Mouse (Mus musculus) hindbrain, embryonic 12.5 days (tissue): ENCODE data around the gene Atp7b. TPM values are rescaled to one million over a fixed set of nuclear protein-coding genes. Genes with fewer than 3 reads are reported as not detected.
A peak's percentile ranks its signal among the peaks of the same experiment; 100 is the strongest.

Experiments
- ATAC-seq: fragments of 200-750 bp; cut with Nextera tagmentation; 2 replicates; pipeline ENCODE4 v1.8.0; 2017; ENCODE audit warnings: moderate TSS enrichment; ENCODE audit not compliant: low FRiP score
- H3K27ac ChIP-seq: fragments of 300-500 bp; sonication (generic); 2 replicates; pipeline ENCODE4 v1.5.1; 2016; ENCODE audit warnings: mild to moderate bottlenecking
- H3K27me3 ChIP-seq: fragments of 300-500 bp; sonication (generic); 2 replicates; pipeline ENCODE4 v1.6.1; 2016; ENCODE audit warnings: mild to moderate bottlenecking
- H3K36me3 ChIP-seq: fragments of 300-500 bp; sonication (generic); 2 replicates; pipeline ENCODE4 v1.6.1; 2016; ENCODE audit warnings: mild to moderate bottlenecking
- H3K4me1 ChIP-seq: fragments of 300-500 bp; sonication (generic); 2 replicates; pipeline ENCODE4 v1.6.1; 2016
- H3K4me2 ChIP-seq: fragments of 300-500 bp; sonication (generic); replicated peaks from 2 replicates; pipeline ENCODE4 v1.6.1; 2016; ENCODE audit warnings: mild to moderate bottlenecking
- H3K4me3 ChIP-seq: fragments of 300-500 bp; sonication (generic); 2 replicates; pipeline ENCODE4 v1.5.1; 2016; ENCODE audit warnings: mild to moderate bottlenecking
- H3K9ac ChIP-seq: fragments of 300-500 bp; sonication (generic); 2 replicates; pipeline ENCODE4 v1.6.1; 2016; ENCODE audit warnings: mild to moderate bottlenecking, moderate library complexity
- H3K9me3 ChIP-seq: fragments of 300-500 bp; sonication (generic); replicated peaks from 2 replicates; pipeline ENCODE4 v1.6.1; 2016; ENCODE audit warnings: mild to moderate bottlenecking
- WGBS: fragments of 180-500 bp; shearing (Covaris S2); methylation state at CpG from one replicate; pipeline ENCODE4 v1.1.7; 2016; 5-methylcytosine and 5-hydroxymethylcytosine counted together
- polyA plus RNA-seq: library from polyadenylated mRNA; unstranded; fragments of >200 nt; fragmentation: Nextera tagmentation; extraction: Ambion mirVana; gene quantifications from 2 replicates; pipeline ENCODE4 v1.2.1, GENCODE M21; 2016

Atp7b gene
- polyA plus RNA-seq, 1 experiment from 2014 or later: 1.7 TPM

- no peaks in the 10 kb centered on the region for H3K4me1 ChIP-seq
- H3K36me3 ChIP-seq: no peaks in the 10 kb centered on the region
- H3K4me2 ChIP-seq: no peak overlapping the region
- no peaks in the 10 kb centered on the region for H3K9me3 ChIP-seq
- no peak overlapping the region for H3K9ac ChIP-seq
- no peak overlapping the region for H3K4me3 ChIP-seq
- WGBS: 91% methylated on average over 5 of the region's 5 CpGs
- no peak overlapping the region for H3K27ac ChIP-seq
- ATAC-seq: no peak
- no peaks in the 10 kb centered on the region for H3K27me3 ChIP-seq
Observed at GRCm38 (mm10) chr8:22019498-22019897, 40.6 kb downstream of the Atp7b start.

- no peaks in the 10 kb centered on the region for H3K9me3 ChIP-seq
- no peak overlapping the region for H3K27ac ChIP-seq
- H3K4me1 ChIP-seq: no peaks in the 10 kb centered on the region
- H3K36me3 ChIP-seq: no peaks in the 10 kb centered on the region
- no peak overlapping the region for H3K9ac ChIP-seq
- no peak overlapping the region for H3K4me3 ChIP-seq
- 72% methylated on average over 7 of the region's 7 CpGs for WGBS
- H3K4me2 ChIP-seq: no peak overlapping the region
- H3K27me3 ChIP-seq: no peaks in the 10 kb centered on the region
- ATAC-seq: no peak
Observed at GRCm38 (mm10) chr8:22017731-22018130, 42.4 kb downstream of the Atp7b start.

GRCm38 (mm10) chr8:22013034-22013707, 46.9 kb downstream of the Atp7b start:
- Histone ChIP-seq H3K4me3 (no peak overlapping the region), H3K27me3 (no peaks in the 10 kb centered on the region), H3K36me3 (no peaks in the 10 kb centered on the region), H3K9ac (no peak overlapping the region), H3K27ac (no peak overlapping the region), H3K4me1 (no peaks in the 10 kb centered on the region), H3K4me2 (no peak overlapping the region), H3K9me3 (no peaks in the 10 kb centered on the region)
- WGBS: 81% methylated on average over 24 of the region's 24 CpGs
- peak; percentile 42; the same call in 1 of the 2 replicates for ATAC-seq

GRCm38 (mm10) chr8:22009403-22009802, 50.7 kb downstream of the Atp7b start:
- H3K4me3 ChIP-seq: no peak overlapping the region
- no peak for ATAC-seq
- 66% methylated on average over 3 of the region's 3 CpGs for WGBS
- no peaks in the 10 kb centered on the region for H3K27me3 ChIP-seq
- H3K36me3 ChIP-seq: no peaks in the 10 kb centered on the region
- H3K9ac ChIP-seq: no peak overlapping the region
- no peak overlapping the region for H3K27ac ChIP-seq
- no peaks in the 10 kb centered on the region for H3K4me1 ChIP-seq
- H3K4me2 ChIP-seq: no peak overlapping the region
- H3K9me3 ChIP-seq: no peaks in the 10 kb centered on the region

GRCm38 (mm10) chr8:22006423-22006822, 53.7 kb downstream of the Atp7b start:
- no peak overlapping the region for H3K9ac ChIP-seq
- no peaks in the 10 kb centered on the region for H3K4me1 ChIP-seq
- ATAC-seq: no peak
- H3K4me2 ChIP-seq: no peak overlapping the region
- H3K9me3 ChIP-seq: no peaks in the 10 kb centered on the region
- no peak overlapping the region for H3K27ac ChIP-seq
- no peaks in the 10 kb centered on the region for H3K36me3 ChIP-seq
- 82% methylated on average over 6 of the region's 6 CpGs for WGBS
- H3K27me3 ChIP-seq: no peaks in the 10 kb centered on the region
- H3K4me3 ChIP-seq: no peak overlapping the region

- Histone ChIP-seq H3K9me3 (no peaks in the 10 kb centered on the region), H3K4me2 (no peak overlapping the region), H3K27ac (no peak overlapping the region), H3K36me3 (no peaks in the 10 kb centered on the region), H3K9ac (no peak overlapping the region), H3K4me1 (no peaks in the 10 kb centered on the region), H3K27me3 (no peaks in the 10 kb centered on the region), H3K4me3 (no peak overlapping the region)
- ATAC-seq: no peak
- WGBS: 76% methylated on average over 14 of the region's 14 CpGs
Observed at GRCm38 (mm10) chr8:22004750-22005522, 55.2 kb downstream of the Atp7b start.

GRCm38 (mm10) chr8:21995181-21995580, 64.9 kb downstream of the Atp7b start:
- no peak for ATAC-seq
- Histone ChIP-seq H3K4me1 (no peaks in the 10 kb centered on the region), H3K9me3 (no peaks in the 10 kb centered on the region), H3K9ac (no peak overlapping the region), H3K4me3 (no peak overlapping the region), H3K27ac (no peak overlapping the region), H3K4me2 (no peak overlapping the region), H3K27me3 (no peaks in the 10 kb centered on the region), H3K36me3 (no peaks in the 10 kb centered on the region)
- WGBS: 50% methylated on average over 3 of the region's 3 CpGs

- Histone ChIP-seq H3K4me2 (no peak overlapping the region), H3K4me1 (no peaks in the 10 kb centered on the region), H3K36me3 (no peaks in the 10 kb centered on the region), H3K9me3 (no peaks in the 10 kb centered on the region), H3K4me3 (no peak overlapping the region), H3K9ac (no peak overlapping the region), H3K27me3 (no peaks in the 10 kb centered on the region), H3K27ac (no peak overlapping the region)
- WGBS: 25% methylated on average over 6 of the region's 6 CpGs
- ATAC-seq: 0 out of 2 replicates have a peak, but pooled peaks have one; percentile 56
Observed at GRCm38 (mm10) chr8:21992184-21992583, 67.9 kb downstream of the Atp7b start.

GRCm38 (mm10) chr8:21981664-21982337, 78.3 kb downstream of the Atp7b start:
- H3K4me1 ChIP-seq: no peaks in the 10 kb centered on the region
- WGBS: 59% methylated on average over 8 of the region's 8 CpGs
- H3K27me3 ChIP-seq: no peaks in the 10 kb centered on the region
- no peak overlapping the region for H3K4me3 ChIP-seq
- no peaks in the 10 kb centered on the region for H3K36me3 ChIP-seq
- ATAC-seq: peak; percentile 66
- no peak overlapping the region for H3K4me2 ChIP-seq
- H3K9me3 ChIP-seq: no peaks in the 10 kb centered on the region
- H3K9ac ChIP-seq: no peak overlapping the region
- no peak overlapping the region for H3K27ac ChIP-seq

- Histone ChIP-seq H3K4me1 (no peaks in the 10 kb centered on the region), H3K36me3 (no peaks in the 10 kb centered on the region), H3K27me3 (no peaks in the 10 kb centered on the region), H3K4me2 (no peak overlapping the region), H3K9me3 (no peaks in the 10 kb centered on the region), H3K9ac (no peak overlapping the region), H3K4me3 (no peak overlapping the region), H3K27ac (no peak overlapping the region)
- 65% methylated on average over 4 of the region's 4 CpGs for WGBS
- no peak for ATAC-seq
Observed at GRCm38 (mm10) chr8:21978193-21978592, 81.9 kb downstream of the Atp7b start.

- ATAC-seq: no peak
- Histone ChIP-seq H3K27ac (no peak within 1 kb of the TSS), H3K9me3 (no peaks in the 10 kb centered on the region), H3K9ac (no peak within 1 kb of the TSS), H3K36me3 (no peaks in the 10 kb centered on the region), H3K4me2 (no peak within 1 kb of the TSS), H3K27me3 (no peaks in the 10 kb centered on the region), H3K4me3 (no peak within 1 kb of the TSS), H3K4me1 (no peaks in the 10 kb centered on the region)
- WGBS: 90% methylated on average over 3 of the region's 3 CpGs
Observed at GRCm38 (mm10) chr8:21969475-21969874, 90.6 kb downstream of the Atp7b start, which contains the start of gene Ccdc70. Ccdc70 (plus strand) TSS chr8:21969775.

GRCm38 (mm10) chr8:21966646-21967045, 93.5 kb downstream of the Atp7b start:
- H3K9me3 ChIP-seq: no peaks in the 10 kb centered on the region
- no peaks in the 10 kb centered on the region for H3K4me1 ChIP-seq
- no peaks in the 10 kb centered on the region for H3K36me3 ChIP-seq
- no peak for ATAC-seq
- H3K27me3 ChIP-seq: no peaks in the 10 kb centered on the region
- H3K4me3 ChIP-seq: no peak overlapping the region
- no peak overlapping the region for H3K4me2 ChIP-seq
- no peak overlapping the region for H3K9ac ChIP-seq
- no peak overlapping the region for H3K27ac ChIP-seq
- WGBS: 91% methylated on average over 1 of the region's 1 CpGs
